ENCODE assay signal across 16 mouse cellular contexts in genomic region chr13:35817626-35818025, GRCm38 (mm10).
DNase-seq lines count a peak whose midpoint lies in the region; ATAC-seq and TF ChIP-seq lines count a peak whose summit lies in the region.
"Had no signal": no experiment of that assay in that cellular context is flagged by ENCODE, and none has a peak within 500 bp of the region (broad histone marks: within the 10 kb centered on the region; RNA-seq: fewer than 3 reads in every experiment).

No protein-coding gene starts in this region.

- H3K9ac ChIP-seq in heart, embryonic 16.5 days (ENCODE audit: low read length): no peak overlapping the region
- H3K9ac ChIP-seq in lung, postnatal 0 days (replicated peaks; ENCODE audit: low read depth): no peak overlapping the region
- H3K9ac ChIP-seq in heart, adult 2 months (ENCODE audit: low read depth, low read length): no peak overlapping the region
- H3K9ac ChIP-seq: forebrain, embryonic 12.5 days; heart, embryonic 13.5 days had no signal

- intact Hi-C loops in heart, adult 2 months (cut with DNase I): no loop called here

- no peaks in the 10 kb centered on the region; the same call in 1 of the 2 replicates for H3K79me2 ChIP-seq in heart, adult 2 months (replicated peaks; ENCODE audit: control insufficient read depth, insufficient read depth, low read length)

- no peak overlapping the region for H3K27ac ChIP-seq in heart, embryonic 16.5 days (ENCODE audit: low read length)
- H3K27ac ChIP-seq in lung, postnatal 0 days (ENCODE audit: low read length): no peak overlapping the region
- H3K27ac ChIP-seq in heart, adult 2 months: no peak overlapping the region
- H3K27ac ChIP-seq: forebrain, embryonic 12.5 days; heart, embryonic 13.5 days; macrophage had no signal

- 0 out of 2 replicates have a peak, but pooled peaks have one; percentile 53 for ATAC-seq in heart, embryonic 16.5 days (replicated peaks; ENCODE audit: extremely low read depth, insufficient read depth, low FRiP score)
- no peak for ATAC-seq in lung, postnatal 0 days

- no peak for TF ChIP-seq EP300 in lung, postnatal 0 days (IDR thresholded peaks at IDR 0.05)
- no peak for TF ChIP-seq EP300 in heart, adult 2 months (IDR thresholded peaks at IDR 0.05; ENCODE audit: insufficient read depth, low read depth, low read length)

- WGBS in heart, embryonic 16.5 days: 34% methylated on average over 3 of the region's 3 CpGs
- WGBS in lung, postnatal 0 days: 43% methylated on average over 3 of the region's 3 CpGs
- 47% methylated on average over 3 of the region's 3 CpGs for WGBS in heart, adult 2 months

- peaks cover 11% of the 10 kb centered on the region; the same call in 1 of the 2 replicates for H3K36me3 ChIP-seq in heart, embryonic 16.5 days (ENCODE audit: control insufficient read depth, insufficient read depth)
- no peaks in the 10 kb centered on the region for H3K36me3 ChIP-seq in lung, postnatal 0 days (ENCODE audit: insufficient read depth, low read length)
- peaks cover 13% of the 10 kb centered on the region for H3K36me3 ChIP-seq in heart, adult 2 months (ENCODE audit: control insufficient read depth, insufficient read depth, low read length)

- peaks cover 26% of the 10 kb centered on the region for H3K4me1 ChIP-seq in heart, embryonic 16.5 days (ENCODE audit: control insufficient read depth, insufficient read depth, low read length)
- H3K4me1 ChIP-seq in lung, postnatal 0 days (ENCODE audit: insufficient read depth, low read depth, low read length): no peaks in the 10 kb centered on the region
- peaks cover 9% of the 10 kb centered on the region for H3K4me1 ChIP-seq in heart, adult 2 months (ENCODE audit: control insufficient read depth, insufficient read depth, low read length)

- H3K4me2 ChIP-seq in heart, embryonic 16.5 days (ENCODE audit: low read depth, low read length): no peak overlapping the region
- no peak overlapping the region for H3K4me2 ChIP-seq in lung, postnatal 0 days (replicated peaks; ENCODE audit: low read depth, low read length)
- H3K4me2 ChIP-seq: forebrain, embryonic 12.5 days; heart, embryonic 13.5 days had no signal

- DNase-seq in heart, adult 18-20 months: no peak
- peak; percentile 17 for DNase-seq in lung, postnatal 0 days (ENCODE audit: low spot score)
- no peak for DNase-seq in lung, postnatal 10 days
- peak; percentile 63 for DNase-seq in adrenal gland, adult 8-10 months
- peak; percentile 33 for DNase-seq in kidney, postnatal 14 days
- DNase-seq in cerebellum, adult 11 months: no peak
- no peak for DNase-seq in heart, adult 2 months
- DNase-seq: cerebellum, postnatal 10 days; gastrocnemius, postnatal 36 days; lung, adult 2 months; midbrain, embryonic 14.5 days had no signal

- no peaks in the 10 kb centered on the region for H3K9me3 ChIP-seq in heart, embryonic 16.5 days (replicated peaks; ENCODE audit: control insufficient read depth, low read length)
- no peaks in the 10 kb centered on the region for H3K9me3 ChIP-seq in lung, postnatal 0 days (ENCODE audit: low read length)
- H3K9me3 ChIP-seq: forebrain, embryonic 12.5 days; heart, embryonic 13.5 days had no signal

- H3K4me3 ChIP-seq in heart, embryonic 16.5 days (ENCODE audit: low read length): no peak overlapping the region
- H3K4me3 ChIP-seq in lung, postnatal 0 days (ENCODE audit: low read depth, low read length): no peak overlapping the region
- H3K4me3 ChIP-seq in heart, adult 2 months: no peak overlapping the region
- H3K4me3 ChIP-seq: forebrain, embryonic 12.5 days; heart, embryonic 13.5 days; myocyte had no signal

- no peaks in the 10 kb centered on the region for H3K27me3 ChIP-seq in heart, embryonic 16.5 days (ENCODE audit: control insufficient read depth, insufficient read depth, low read length)
- H3K27me3 ChIP-seq in lung, postnatal 0 days (replicated peaks; ENCODE audit: insufficient read depth, low read length): no peaks in the 10 kb centered on the region
- H3K27me3 ChIP-seq in heart, adult 2 months (ENCODE audit: control insufficient read depth, insufficient read depth, low read length): no peaks in the 10 kb centered on the region
- H3K27me3 ChIP-seq: forebrain, embryonic 12.5 days; heart, embryonic 13.5 days had no signal

- TF ChIP-seq POLR2A in heart, adult 2 months (IDR thresholded peaks at IDR 0.05; ENCODE audit: insufficient read depth, low read depth, low read length): no peak

- no peak for TF ChIP-seq CTCF in lung, postnatal 0 days (IDR thresholded peaks at IDR 0.05)
- no peak for TF ChIP-seq CTCF in heart, adult 2 months (IDR thresholded peaks at IDR 0.05)

Comparison
In these comparisons a context has a peak if more than half of its experiments do, and no peak if none do; other contexts are left out.
1. DNase-seq: peak in lung, postnatal 0 days (single experiment), adrenal gland, adult 8-10 months (single experiment) and kidney, postnatal 14 days (single experiment); none in heart, adult 18-20 months (0 of 2), lung, postnatal 10 days (single experiment), cerebellum, adult 11 months (single experiment) and heart, adult 2 months (0 of 2).